Mouse (Mus musculus) central nervous system, embryonic 18 days (tissue): ENCODE results near the gene Plekhg3. TPM values are rescaled to one million over a fixed set of nuclear protein-coding genes. Genes with fewer than 3 reads are reported as not detected.

Experiments
- polyA plus RNA-seq: library from polyadenylated mRNA; depleted of rRNA; stranded (reverse); fragments of >200 nt; gene quantifications from 2 replicates; pipeline ENCODE4 v1.2.3, GENCODE M21; 2012; rRNA removed

Gene Plekhg3
- 2.9 and 3.5 TPM in 2 replicates for polyA plus RNA-seq

DNA sequence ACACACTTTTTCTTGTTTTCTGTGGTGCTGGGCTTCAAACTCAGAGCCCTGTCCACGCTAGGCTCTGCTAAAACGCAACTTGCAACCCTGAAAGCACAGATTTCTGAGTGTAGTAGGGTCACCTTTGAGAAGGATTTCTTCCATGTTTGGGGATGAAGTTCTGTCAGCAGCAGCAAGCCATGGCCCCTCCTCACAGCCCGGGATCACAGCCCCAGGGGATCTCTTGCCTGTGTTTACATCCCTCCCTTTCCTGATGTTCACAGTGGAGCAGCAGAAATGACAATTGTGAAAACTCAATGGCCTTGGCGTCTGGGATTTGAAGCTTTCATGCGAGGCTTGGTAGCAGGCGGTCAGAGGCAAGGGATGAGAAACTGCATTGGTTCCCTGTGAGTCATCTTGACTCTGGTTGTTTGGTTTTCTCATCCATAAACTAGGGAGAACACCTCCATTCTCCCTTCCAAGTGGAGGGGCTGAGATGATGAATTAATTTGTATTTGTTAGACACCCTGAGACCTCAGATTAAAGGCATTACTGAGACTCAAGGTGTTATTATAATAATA is at the start of gene Plekhg3:
TSS of gene Plekhg3 (plus strand) at position 312 of the 560 bp plus-strand sequence.

Other genes starting within 250 kb of the Plekhg3 start
- gene Akap5, start 206.0 kb upstream of the Plekhg3 start, polyA plus RNA-seq = 12.5 and 12.6 TPM in 2 replicates
- gene Zbtb25, start 161.3 kb upstream of the Plekhg3 start, polyA plus RNA-seq = 18.7 and 19.4 TPM in 2 replicates
- gene Zbtb1, start 160.6 kb upstream of the Plekhg3 start, polyA plus RNA-seq = 2.8 and 3.1 TPM in 2 replicates
- 6.7 and 6.8 TPM in 2 replicates for gene Hspa2, start 126.7 kb upstream of the Plekhg3 start, polyA plus RNA-seq
- gene Ppp1r36, start 113.4 kb upstream of the Plekhg3 start, polyA plus RNA-seq = 0.70 and 1.3 TPM in 2 replicates
- gene Sptb, start 179.7 kb downstream of the Plekhg3 start, polyA plus RNA-seq = 6.7 and 7.0 TPM in 2 replicates
- gene Churc1, start 234.6 kb downstream of the Plekhg3 start, polyA plus RNA-seq = 66.9 and 74.4 TPM in 2 replicates
- gene Fntb, start 234.7 kb downstream of the Plekhg3 start, polyA plus RNA-seq = 37.4 and 38.3 TPM in 2 replicates